Mouse (Mus musculus) kidney, postnatal 10 days (tissue): ENCODE data around the gene Fbxo11.
"Not testable (repeated sequence)": the region's sequence is repeated elsewhere in the genome, so short reads cannot be mapped to it uniquely, and the experiment has no call there.

Experiments used
- DNase-seq: peaks from one replicate; pipeline ENCODE4 v3.0.0; 2021; ENCODE audit warnings: mixed read lengths

Fbxo11 gene

DNA sequence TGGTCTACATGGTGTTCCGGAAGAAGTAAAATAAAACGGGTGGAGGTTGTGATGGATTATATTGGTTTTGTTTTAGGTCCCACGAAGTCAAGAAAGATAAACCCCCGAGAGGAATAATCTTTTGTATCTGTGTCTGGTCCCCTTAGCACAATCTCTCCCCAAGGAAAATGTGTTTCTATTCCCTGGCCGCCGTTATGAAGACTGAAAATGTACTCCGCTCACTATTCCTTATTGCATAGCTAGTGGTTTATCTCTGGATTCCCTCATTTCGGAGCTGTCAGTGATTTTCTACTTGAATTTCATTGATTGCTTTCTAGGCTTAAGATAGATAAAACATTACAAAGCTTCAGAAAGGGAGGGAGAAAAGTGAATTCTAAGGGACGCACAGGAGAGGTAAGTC, 1.7 kb upstream of the Fbxo11 start:
- DNase-seq, result no peak

DNA sequence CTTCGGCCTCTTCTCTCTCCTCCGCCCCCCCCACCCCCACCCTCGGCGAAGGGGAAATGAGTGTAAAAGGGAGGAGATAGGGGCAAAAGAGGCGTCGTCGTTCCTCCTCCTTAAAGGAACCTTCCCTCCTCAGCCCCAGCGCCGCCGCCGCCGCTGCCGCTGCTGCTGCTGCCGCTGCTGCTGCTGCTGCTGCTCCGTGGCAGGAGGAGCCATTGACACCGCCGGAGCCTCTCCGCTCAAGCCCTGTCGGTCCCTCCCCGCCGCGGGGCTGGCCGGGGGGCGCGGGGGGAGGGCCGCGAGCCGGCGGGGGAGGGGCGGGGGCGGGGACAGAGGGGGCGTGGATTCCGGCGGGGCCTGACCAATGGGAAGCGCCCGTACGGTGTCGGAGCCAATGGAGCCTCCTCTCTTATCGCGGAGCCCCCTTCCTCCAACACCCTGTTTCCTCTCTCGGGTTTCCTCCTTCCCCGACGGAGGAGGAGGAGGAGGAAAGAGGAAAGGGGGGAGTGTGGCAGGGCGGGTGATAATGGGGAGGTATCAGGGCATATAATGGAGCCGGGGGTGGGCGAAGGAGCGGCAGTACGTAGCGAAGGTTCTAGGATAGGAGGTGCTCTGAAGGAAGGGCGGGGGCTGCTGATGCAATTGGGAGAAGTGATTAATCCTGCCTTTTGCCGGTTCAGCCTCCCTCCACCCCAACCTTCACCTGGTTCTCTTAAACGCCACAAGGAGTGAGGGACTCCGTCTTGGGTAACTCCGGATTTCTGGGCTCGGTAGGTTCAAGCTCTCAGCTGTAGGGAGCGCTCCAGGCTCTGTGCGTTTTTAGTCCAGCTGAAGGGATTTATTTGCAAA, 933 bp upstream of the Fbxo11 start:
- DNase-seq, result peak; percentile 93

DNA sequence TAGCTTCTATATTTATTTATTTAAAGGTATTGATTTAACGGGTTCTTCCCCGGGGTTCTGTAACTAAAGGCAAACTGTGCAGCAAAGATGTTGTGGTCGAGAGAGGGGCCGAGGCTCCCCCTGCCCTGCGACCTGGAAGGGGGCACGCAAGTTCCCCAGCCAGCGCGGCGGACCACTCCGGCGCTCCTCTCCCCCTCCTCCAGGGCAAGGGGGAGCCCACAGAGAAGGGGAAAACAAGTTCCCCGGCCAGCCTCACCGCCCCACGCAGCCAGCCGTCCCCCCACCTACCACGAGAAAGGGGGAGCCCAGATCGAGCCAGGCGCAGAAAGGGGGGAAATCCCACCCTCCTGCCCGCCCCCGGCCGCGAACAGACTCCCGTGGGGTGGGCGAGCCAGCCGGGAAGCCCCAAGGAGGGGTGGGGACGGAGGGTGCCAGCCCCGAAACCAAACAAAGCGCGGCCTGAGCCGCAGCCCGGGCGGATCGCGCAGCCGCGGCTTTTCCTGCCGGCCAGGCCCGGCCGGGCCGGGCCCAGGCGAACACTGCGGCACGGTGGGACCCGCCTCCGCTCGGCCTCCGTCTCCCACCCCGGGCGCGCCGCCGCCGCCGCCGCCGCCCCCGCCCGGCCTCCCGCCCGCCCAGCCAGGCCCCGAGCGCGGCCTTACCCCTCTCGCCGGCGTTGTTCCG, 602 bp downstream of the Fbxo11 start:
- peak; percentile 77 for DNase-seq

GRCm38 (mm10) chr17:88063980-88064346, 1.1 kb downstream of the Fbxo11 start:
- DNase-seq, result peak; percentile 74

- DNase-seq, result no peak
Observed at GRCm38 (mm10) chr17:88062860-88063580, 2.1 kb downstream of the Fbxo11 start.

DNA sequence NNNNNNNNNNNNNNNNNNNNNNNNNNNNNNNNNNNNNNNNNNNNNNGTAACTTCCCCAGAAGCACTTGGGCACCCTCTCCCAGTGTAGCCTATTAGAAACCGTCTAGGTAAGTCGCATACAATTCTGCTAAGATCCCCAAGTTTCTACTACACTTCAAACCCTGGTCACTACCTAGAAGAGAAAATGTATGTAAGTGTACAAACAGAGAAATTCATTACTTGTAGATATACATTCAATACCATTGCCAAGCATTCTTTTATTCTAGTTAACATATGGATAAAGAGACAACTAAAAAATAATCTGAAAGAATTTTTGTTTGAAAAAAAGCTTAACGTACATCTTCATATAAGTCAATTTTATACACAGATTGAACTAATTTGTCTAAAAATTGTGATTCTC, 3.1 kb downstream of the Fbxo11 start:
- DNase-seq, result no peak

- DNase-seq, result no peak
Observed at GRCm38 (mm10) chr17:88058280-88058679, 6.8 kb downstream of the Fbxo11 start.

GRCm38 (mm10) chr17:88057846-88058245, 7.2 kb downstream of the Fbxo11 start:
- no peak for DNase-seq

DNA sequence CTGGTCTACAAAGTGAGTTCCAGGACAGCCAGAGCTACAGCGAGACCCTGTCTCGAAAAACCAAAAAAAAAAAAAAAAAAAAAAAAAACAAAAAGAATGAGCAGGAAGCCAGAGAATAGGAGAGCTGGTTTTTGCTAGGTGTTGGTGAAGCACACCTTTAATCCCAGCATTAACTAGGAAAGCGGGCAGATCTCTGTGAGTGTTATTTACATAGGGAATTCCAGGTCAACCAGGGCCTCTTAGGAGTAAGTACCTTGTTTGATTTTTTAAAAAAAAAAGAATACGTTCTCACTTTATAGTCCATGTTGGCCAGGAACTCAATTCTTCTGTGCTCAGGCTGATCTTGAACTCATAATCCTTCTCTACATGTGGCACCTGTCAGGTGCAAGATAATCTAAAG, 13.4 kb downstream of the Fbxo11 start:
- DNase-seq, result no peak

GRCm38 (mm10) chr17:88050892-88051291, 14.2 kb downstream of the Fbxo11 start:
- no peak for DNase-seq

DNA sequence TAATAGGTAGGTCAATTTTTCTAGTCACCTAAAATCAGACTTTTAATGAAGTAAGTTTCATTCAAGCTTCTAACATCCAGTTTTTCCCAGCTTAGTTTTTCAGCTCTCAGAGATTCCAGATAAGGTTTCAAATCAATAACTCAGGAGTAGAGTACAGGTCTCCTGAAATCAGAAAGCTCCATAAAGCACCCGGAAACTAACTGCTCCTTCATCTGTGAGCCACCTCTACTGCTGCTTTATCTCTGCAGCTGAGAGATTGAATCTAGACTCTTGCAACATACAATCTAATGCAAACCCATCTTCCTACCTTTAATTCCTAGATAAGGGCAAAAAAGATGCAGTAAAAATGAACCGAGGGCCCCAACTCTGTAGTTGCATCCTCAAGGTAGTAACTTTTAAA, 14.8 kb downstream of the Fbxo11 start:
- no peak for DNase-seq

- peak; percentile 57 for DNase-seq
Observed at GRCm38 (mm10) chr17:88042099-88043086, 22.7 kb downstream of the Fbxo11 start.

DNA sequence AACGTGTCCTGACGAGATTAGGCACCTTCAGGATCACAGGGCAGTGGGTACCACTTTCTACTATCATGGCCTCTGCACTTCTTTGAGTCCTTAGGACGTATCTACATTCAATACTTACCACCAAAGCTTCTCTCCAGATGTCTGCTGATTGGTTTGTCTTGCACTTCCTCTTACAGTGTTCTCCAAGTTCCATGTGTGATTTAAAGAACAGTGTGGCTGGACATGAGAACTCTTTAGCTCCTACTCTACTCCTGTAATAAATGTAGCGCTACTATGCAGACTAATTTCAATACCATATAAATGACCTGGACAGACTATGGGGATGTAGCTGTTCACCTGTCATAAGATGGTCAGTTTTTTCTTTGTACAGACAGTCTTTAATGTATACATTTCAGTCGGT, 24.3 kb downstream of the Fbxo11 start:
- DNase-seq, result no peak

DNA sequence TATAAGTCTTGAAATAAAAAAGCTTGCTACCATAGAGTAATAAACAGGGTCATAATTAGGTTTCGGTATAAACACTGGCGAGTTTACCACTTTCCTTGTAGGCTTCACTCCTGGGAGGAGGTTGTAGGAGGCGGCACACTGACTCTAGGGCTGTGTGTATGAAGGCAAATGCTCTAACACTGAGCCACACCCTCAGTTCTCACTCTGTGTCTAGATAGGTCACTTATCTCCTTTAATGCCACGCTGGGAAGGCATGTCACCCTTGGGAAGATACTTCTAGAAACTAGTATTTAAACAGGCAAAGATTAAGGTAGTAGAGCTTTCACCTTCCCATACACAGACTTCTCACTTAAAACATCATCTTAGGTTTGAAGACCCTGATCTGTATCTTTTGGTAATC, 30.7 kb downstream of the Fbxo11 start:
- no peak for DNase-seq

- DNase-seq, result no peak
Observed at GRCm38 (mm10) chr17:88031755-88032154, 33.3 kb downstream of the Fbxo11 start.

DNA sequence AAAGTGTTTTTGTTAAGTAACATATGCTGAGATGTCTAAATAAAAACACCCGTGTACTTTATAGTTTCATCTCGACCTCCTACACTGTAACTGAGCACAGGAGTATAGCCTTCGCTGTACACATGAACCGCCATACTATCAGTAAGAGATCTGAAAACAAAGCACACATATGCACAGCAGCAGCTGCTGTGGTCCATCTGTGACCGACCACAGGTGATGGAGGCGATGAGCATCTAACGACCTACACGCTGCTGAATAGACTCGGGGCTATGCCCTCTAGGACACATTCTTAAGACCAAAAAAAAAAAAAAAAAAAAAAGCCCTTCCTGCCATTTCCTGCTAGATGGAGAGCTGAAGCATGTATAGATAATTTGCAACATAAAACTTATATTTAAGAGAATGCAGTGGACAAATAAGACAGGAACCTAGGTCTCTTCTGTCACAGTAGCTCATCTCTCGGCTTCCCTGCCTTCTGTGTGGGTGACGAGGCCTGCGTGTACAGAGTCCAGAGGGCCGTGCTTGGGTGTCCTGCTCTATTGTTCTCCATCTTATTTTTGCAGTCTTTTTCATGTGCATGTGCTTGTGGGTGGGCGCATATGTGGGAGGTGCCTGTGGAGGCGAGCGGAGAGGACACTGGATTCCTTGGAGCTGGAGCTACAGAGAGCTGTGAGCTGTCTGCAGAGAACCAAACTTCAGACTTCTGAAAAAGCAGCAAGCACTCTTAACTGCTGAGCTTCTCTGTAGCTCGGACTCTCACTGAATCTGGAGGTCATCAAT, 35.7 kb downstream of the Fbxo11 start:
- no peak for DNase-seq

GRCm38 (mm10) chr17:88025227-88025626, 39.9 kb downstream of the Fbxo11 start:
- DNase-seq, result peak; percentile 73

- DNase-seq, result no peak
Observed at GRCm38 (mm10) chr17:88023924-88024323, 41.2 kb downstream of the Fbxo11 start.

DNA sequence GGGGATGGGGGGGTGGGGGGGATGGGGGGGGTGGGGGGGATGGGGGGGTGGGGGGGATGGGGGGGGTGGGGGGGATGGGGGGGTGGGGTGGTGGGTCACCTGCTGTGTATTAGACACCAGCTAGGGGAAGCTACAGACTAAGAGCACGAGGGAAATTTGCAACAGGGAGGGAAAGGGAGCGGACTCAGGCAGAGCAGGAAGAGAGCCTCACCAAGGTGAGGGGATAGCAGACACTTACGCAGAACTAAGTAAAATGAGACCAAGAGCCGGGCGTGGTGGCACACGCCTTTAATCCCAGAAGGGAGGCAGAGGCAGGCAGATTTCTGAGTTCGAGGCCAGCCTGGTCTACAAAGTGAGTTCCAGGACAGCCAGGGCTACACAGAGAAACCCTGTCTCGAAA, 49.1 kb downstream of the Fbxo11 start:
- not testable (repeated sequence) for DNase-seq

- DNase-seq, result no peak
Observed at GRCm38 (mm10) chr17:88014456-88014855, 50.6 kb downstream of the Fbxo11 start.

DNA sequence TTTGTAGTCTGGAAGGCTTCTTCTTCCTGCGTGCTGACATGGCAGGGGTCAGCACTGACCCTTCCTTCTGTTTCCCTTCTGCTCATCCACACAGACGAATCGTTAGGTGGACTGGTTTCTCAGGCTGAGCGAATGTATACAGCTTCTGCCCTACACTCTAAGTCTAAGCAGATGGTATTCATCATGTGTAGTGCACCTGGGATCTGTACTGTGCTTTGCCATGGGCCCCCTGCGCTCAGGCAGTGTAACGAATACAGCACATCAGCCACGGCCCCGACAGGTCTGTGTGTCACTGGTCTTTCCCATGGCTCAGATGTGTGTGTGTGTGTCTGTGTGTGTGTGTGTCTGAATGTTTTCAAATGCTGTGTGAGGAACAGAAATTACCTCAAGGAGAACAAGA, 58.1 kb downstream of the Fbxo11 start:
- no peak for DNase-seq

- DNase-seq, result no peak
Observed at GRCm38 (mm10) chr17:88004892-88005291, 60.2 kb downstream of the Fbxo11 start.
